Mouse (Mus musculus) Patski (cell line): ENCODE measurements around the gene Gpr62. TPM values are rescaled to one million over a fixed set of nuclear protein-coding genes. Genes with fewer than 3 reads are reported as not detected.

Source experiments
- ATAC-seq: fragments of 100-300 bp; one replicate; pipeline ENCODE4 v1.8.0; 2021
- CTCF ChIA-PET: fragments of 350-600 bp; sonication (Branson Sonifier 250); formaldehyde crosslinking; loops from one replicate; lab custom pipeline; 2022; ENCODE audit warnings: inconsistent platforms; lab: Charles Lee
- POLR2A ChIA-PET: fragments of 350-600 bp; sonication (Branson Sonifier 250); formaldehyde crosslinking; loops from one replicate; lab custom pipeline; 2022; ENCODE audit warnings: antibody characterized with exemption, inconsistent platforms; lab: Charles Lee
- DNase-seq: peaks from one replicate; pipeline ENCODE4 v3.0.0-alpha.2; 2011; ENCODE audit warnings: low read depth, low spot score
- H3K27me3 ChIP-seq: fragments of 371-371 bp; one replicate; pipeline ENCODE4 v1.5.1; 2021
- CTCF ChIP-seq: fragments of 100-300 bp; IDR thresholded peaks from one replicate; pipeline ENCODE4 v1.5.1; 2021
- in situ Hi-C: fragments of 300-500 bp; cut with MboI; formaldehyde crosslinking; loops from 3 replicates; pipeline ENCODE4 v1.11.1; 2018; ENCODE audit warnings: low pct_unique_long_range_greater_than_20kb, mixed read lengths
- polyA plus RNA-seq: library from polyadenylated mRNA; unstranded; gene quantifications from one replicate; pipeline ENCODE4 v1.2.3, GENCODE M21; 2021

Gpr62 gene
- polyA plus RNA-seq, 1 experiment from 2014 or later: 0.05 TPM

GRCm38 (mm10) chr9:106475663-106476001, 9.9 kb upstream of the Gpr62 start, which contains the start of gene Rrp9:
Rrp9 (plus strand) TSS chr9:106475963.
- ChIA-PET POLR2A (interaction anchor here (1.1 to 2.0 kb wide), 4 partner anchors 22 to 314 kb away, joined by 3 to 12 read pairs (median 5); partner anchors contain the start of genes Pcbp4 and Rad54l2), CTCF (interaction anchor here (0.9 to 3.7 kb wide), 10 partner anchors 18 to 270 kb away, joined by 3 to 33 read pairs (median 5); partner anchors contain the start of genes Abhd14a and Rpl29)
- no peak for ATAC-seq
- H3K27me3 ChIP-seq: no peaks in the 10 kb centered on the region
- no peak for DNase-seq
- no peak for TF ChIP-seq CTCF
- in situ Hi-C loops: loop anchor here (5.0 kb wide), 2 partner anchors 38 to 103 kb away; partner anchors contain the start of gene Acy1

- in situ Hi-C loops: loop anchor here (5.0 kb wide), 2 partner anchors 38 to 103 kb away; partner anchors contain the start of gene Acy1
- ATAC-seq: no peak
- no peak for DNase-seq
- no peak for TF ChIP-seq CTCF
- CTCF ChIA-PET: interaction anchor here (0.9 to 3.7 kb wide), 3 partner anchors 26 to 46 kb away, joined by 3 to 33 read pairs (median 31); partner anchors contain the start of genes Abhd14a and Rpl29
- POLR2A ChIA-PET: interaction anchor here (1.5 to 2.0 kb wide), 3 partner anchors 24 to 45 kb away, joined by 4 to 12 read pairs (median 6); partner anchors contain the start of gene Acy1
- H3K27me3 ChIP-seq: no peaks in the 10 kb centered on the region
These were observed 9.3 kb upstream of the Gpr62 start for GRCm38 (mm10) chr9:106475046-106475445.

- ATAC-seq (peak; percentile 5), DNase-seq (no peak)
- H3K27me3 ChIP-seq: no peaks in the 10 kb centered on the region
- in situ Hi-C loops: no loop called here
- no peak for TF ChIP-seq CTCF
- POLR2A ChIA-PET: interaction anchor here (1.1 to 1.6 kb wide), 4 partner anchors 14 to 36 kb away, joined by 3 to 6 read pairs (median 4); partner anchors contain the start of gene Acy1
- CTCF ChIA-PET: interaction anchor here (0.8 to 3.7 kb wide), 7 partner anchors 21 to 53 kb away, joined by 3 to 33 read pairs (median 4); partner anchors contain the start of genes Abhd14a, Pcbp4 and Rpl29
These were observed 8.7 kb upstream of the Gpr62 start for GRCm38 (mm10) chr9:106474456-106474855.

- DNase-seq: no peak
- CTCF ChIA-PET: interaction anchor here (0.8 to 1.4 kb wide), 6 partner anchors 20 to 53 kb away, joined by 3 to 7 read pairs (median 4); partner anchors contain the start of genes Abhd14a, Pcbp4 and Rpl29
- TF ChIP-seq CTCF: no peak
- POLR2A ChIA-PET: interaction anchor here (1.1 to 1.6 kb wide), 4 partner anchors 13 to 35 kb away, joined by 3 to 6 read pairs (median 4); partner anchors contain the start of gene Acy1
- no peaks in the 10 kb centered on the region for H3K27me3 ChIP-seq
- in situ Hi-C loops: no loop called here
- no peak for ATAC-seq
These were observed 8.0 kb upstream of the Gpr62 start for GRCm38 (mm10) chr9:106473753-106474105.

GRCm38 (mm10) chr9:106473081-106473752, 7.5 kb upstream of the Gpr62 start:
- ChIA-PET POLR2A (interaction anchor here (1.1 kb wide), 2 partner anchors 13 to 32 kb away, joined by 3 read pairs; no protein-coding TSS in a partner anchor), CTCF (interaction anchor here (0.8 to 1.4 kb wide), 4 partner anchors 20 to 52 kb away, joined by 3 to 6 read pairs (median 4); partner anchors contain the start of genes Pcbp4 and Rpl29)
- no peak for DNase-seq
- TF ChIP-seq CTCF: no peak
- in situ Hi-C loops: no loop called here
- no peaks in the 10 kb centered on the region for H3K27me3 ChIP-seq
- no peak for ATAC-seq

- CTCF ChIA-PET: no interaction called here
- no peak for TF ChIP-seq CTCF
- no peaks in the 10 kb centered on the region for H3K27me3 ChIP-seq
- in situ Hi-C loops: no loop called here
- ATAC-seq (no peak), DNase-seq (no peak)
- POLR2A ChIA-PET: no interaction called here
These were observed 6.6 kb upstream of the Gpr62 start for GRCm38 (mm10) chr9:106472321-106472720.

- POLR2A ChIA-PET: no interaction called here
- CTCF ChIA-PET: interaction anchor here (1.4 kb wide), 1 partner anchor 14 kb away, joined by 3 read pairs; no protein-coding TSS in a partner anchor
- no peaks in the 10 kb centered on the region for H3K27me3 ChIP-seq
- no peak for DNase-seq
- TF ChIP-seq CTCF: no peak
- no peak for ATAC-seq
- in situ Hi-C loops: no loop called here
These were observed 6.2 kb upstream of the Gpr62 start for GRCm38 (mm10) chr9:106471892-106472291.

- DNase-seq: no peak
- TF ChIP-seq CTCF: no peak
- ChIA-PET CTCF (interaction anchor here (1.4 kb wide), 1 partner anchor 13 kb away, joined by 3 read pairs; no protein-coding TSS in a partner anchor), POLR2A (no interaction called here)
- no peak for ATAC-seq
- H3K27me3 ChIP-seq: no peaks in the 10 kb centered on the region
- in situ Hi-C loops: no loop called here
These were observed 5.4 kb upstream of the Gpr62 start for GRCm38 (mm10) chr9:106470991-106471750.

GRCm38 (mm10) chr9:106469776-106470175, 4.0 kb upstream of the Gpr62 start:
- H3K27me3 ChIP-seq: no peaks in the 10 kb centered on the region
- POLR2A ChIA-PET: no interaction called here
- no peak for ATAC-seq

GRCm38 (mm10) chr9:106469317-106469716, 3.6 kb upstream of the Gpr62 start:
- CTCF ChIA-PET: interaction anchor here (1.0 kb wide), 1 partner anchor 15 kb away, joined by 3 read pairs; no protein-coding TSS in a partner anchor
- POLR2A ChIA-PET: no interaction called here
- ATAC-seq (no peak), DNase-seq (no peak)
- TF ChIP-seq CTCF: no peak
- H3K27me3 ChIP-seq: no peaks in the 10 kb centered on the region
- in situ Hi-C loops: no loop called here

More at GRCm38 (mm10) chr9:106469776-106470175, 4.0 kb upstream of the Gpr62 start:
- in situ Hi-C loops: no loop called here
- DNase-seq: no peak
- CTCF ChIA-PET: interaction anchor here (1.0 kb wide), 1 partner anchor 15 kb away, joined by 3 read pairs; no protein-coding TSS in a partner anchor
- no peak for TF ChIP-seq CTCF
